Mouse (Mus musculus) embryonic facial prominence, embryonic 11.5 days (tissue): ENCODE data around the gene Rnpepl1. TPM values are rescaled to one million over a fixed set of nuclear protein-coding genes. Genes with fewer than 3 reads are reported as not detected.

Experiments used
- ATAC-seq: fragments of 200-750 bp; cut with Nextera tagmentation; replicated peaks from 2 replicates; pipeline ENCODE4 v1.8.0; 2017; ENCODE audit warnings: low read depth; ENCODE audit not compliant: insufficient number of reproducible peaks, low FRiP score, low TSS enrichment
- DNase-seq: peaks from one replicate; pipeline ENCODE4 v3.0.0-alpha.2; 2015; ENCODE audit warnings: low spot score
- H3K27ac ChIP-seq: fragments of 300-500 bp; sonication (generic); replicated peaks from 2 replicates; pipeline ENCODE4 v1.5.1; 2014; ENCODE audit warnings: mild to moderate bottlenecking, low read depth, low read length, control low read depth
- H3K27me3 ChIP-seq: fragments of 300-500 bp; sonication (generic); 2 replicates; pipeline ENCODE4 v1.6.1; 2014; ENCODE audit warnings: mild to moderate bottlenecking, low read length, moderate library complexity, mixed read lengths; ENCODE audit not compliant: control insufficient read depth, insufficient read depth
- H3K36me3 ChIP-seq: fragments of 300-500 bp; sonication (generic); replicated peaks from 2 replicates; pipeline ENCODE4 v1.6.1; 2014; ENCODE audit warnings: low read depth, mild to moderate bottlenecking, low read length, moderate library complexity, mixed read lengths; ENCODE audit not compliant: control insufficient read depth, insufficient read depth
- H3K4me1 ChIP-seq: fragments of 300-500 bp; sonication (generic); 2 replicates; pipeline ENCODE4 v1.6.1; 2014; ENCODE audit warnings: low read length, mixed read lengths; ENCODE audit not compliant: control insufficient read depth, insufficient read depth
- H3K4me2 ChIP-seq: fragments of 300-500 bp; sonication (generic); 2 replicates; pipeline ENCODE4 v1.6.1; 2014; ENCODE audit warnings: low read depth, mild to moderate bottlenecking, control low read depth, low read length, moderate library complexity
- H3K4me3 ChIP-seq: fragments of 300-500 bp; sonication (generic); 2 replicates; pipeline ENCODE4 v1.5.1; 2014; ENCODE audit warnings: low read depth, low read length, control low read depth
- H3K9ac ChIP-seq: fragments of 300-500 bp; sonication (generic); replicated peaks from 2 replicates; pipeline ENCODE4 v1.6.1; 2014; ENCODE audit warnings: mild to moderate bottlenecking, control low read depth, low read length
- H3K9me3 ChIP-seq: fragments of 300-500 bp; sonication (generic); replicated peaks from 2 replicates; pipeline ENCODE4 v1.6.1; 2016; ENCODE audit warnings: mild to moderate bottlenecking, low read length, inconsistent platforms, mixed read lengths; ENCODE audit not compliant: control insufficient read depth
- WGBS: fragments of 180-500 bp; shearing (Covaris S2); extraction: QIAGEN DNeasy Blood & Tissue Kit; methylation state at CpG from one replicate; pipeline ENCODE4 v1.1.7; 2014; 5-methylcytosine and 5-hydroxymethylcytosine counted together
- polyA plus RNA-seq: library from polyadenylated mRNA; unstranded; fragments of >200 nt; fragmentation: Nextera tagmentation; extraction: Ambion mirVana; gene quantifications from 2 replicates; pipeline ENCODE4 v1.2.1, GENCODE M21; 2014

Gene Rnpepl1
- polyA plus RNA-seq, 1 experiment from 2014 or later: 13.3 TPM

GRCm38 (mm10) chr1:92909068-92909467, 1.5 kb upstream of the Rnpepl1 start:
- DNase-seq (peak; percentile 66), ATAC-seq (no peak)
- Histone ChIP-seq H3K9ac (no peak overlapping the region), H3K36me3 (no peaks in the 10 kb centered on the region), H3K4me2 (no peak overlapping the region), H3K4me3 (no peak overlapping the region), H3K27ac (no peak overlapping the region), H3K9me3 (no peaks in the 10 kb centered on the region), H3K4me1 (peaks cover 8% of the 10 kb centered on the region), H3K27me3 (peaks cover 3% of the 10 kb centered on the region; the same call in 1 of the 2 replicates)
- 75% methylated on average over 4 of the region's 4 CpGs for WGBS

GRCm38 (mm10) chr1:92910925-92911720, 540 bp downstream of the Rnpepl1 start:
- H3K4me3 ChIP-seq: peak overlapping the region; percentile 80
- H3K4me2 ChIP-seq: peak overlapping the region; percentile 95
- H3K9ac ChIP-seq: peak overlapping the region; percentile 89
- peaks cover 3% of the 10 kb centered on the region; the same call in 1 of the 2 replicates for H3K27me3 ChIP-seq
- WGBS: 2% methylated on average over 44 of the region's 85 CpGs
- peaks cover 8% of the 10 kb centered on the region for H3K4me1 ChIP-seq
- ATAC-seq (peak; percentile 31), DNase-seq (peak; percentile 59)
- no peaks in the 10 kb centered on the region for H3K9me3 ChIP-seq
- peaks cover 4% of the 10 kb centered on the region for H3K36me3 ChIP-seq
- peak overlapping the region; percentile 79 for H3K27ac ChIP-seq

GRCm38 (mm10) chr1:92911721-92912138, 1.1 kb downstream of the Rnpepl1 start:
- 52% methylated on average over 8 of the region's 8 CpGs for WGBS
- Histone ChIP-seq H3K4me3 (peak overlapping the region; percentile 80), H3K36me3 (peaks cover 4% of the 10 kb centered on the region), H3K9ac (peak overlapping the region; percentile 89), H3K4me1 (peaks cover 8% of the 10 kb centered on the region), H3K4me2 (peak overlapping the region; percentile 95), H3K9me3 (no peaks in the 10 kb centered on the region), H3K27me3 (peaks cover 3% of the 10 kb centered on the region; the same call in 1 of the 2 replicates), H3K27ac (no peak overlapping the region)
- DNase-seq (no peak), ATAC-seq (no peak)

- peaks cover 3% of the 10 kb centered on the region; the same call in 1 of the 2 replicates for H3K27me3 ChIP-seq
- H3K36me3 ChIP-seq: peaks cover 4% of the 10 kb centered on the region
- no peak overlapping the region for H3K9ac ChIP-seq
- peak overlapping the region; percentile 95 for H3K4me2 ChIP-seq
- no peak overlapping the region for H3K27ac ChIP-seq
- H3K4me1 ChIP-seq: peaks cover 8% of the 10 kb centered on the region
- H3K9me3 ChIP-seq: no peaks in the 10 kb centered on the region
- no peak overlapping the region for H3K4me3 ChIP-seq
- DNase-seq (no peak), ATAC-seq (no peak)
- WGBS: 53% methylated on average over 1 of the region's 1 CpGs
Observed at GRCm38 (mm10) chr1:92912286-92912685, 1.7 kb downstream of the Rnpepl1 start.

GRCm38 (mm10) chr1:92914239-92914638, 3.7 kb downstream of the Rnpepl1 start:
- no peak for ATAC-seq
- no peak overlapping the region for H3K27ac ChIP-seq
- peaks cover 3% of the 10 kb centered on the region; the same call in 1 of the 2 replicates for H3K27me3 ChIP-seq
- no peak overlapping the region for H3K9ac ChIP-seq
- DNase-seq: no peak
- H3K9me3 ChIP-seq: no peaks in the 10 kb centered on the region
- 64% methylated on average over 4 of the region's 4 CpGs for WGBS
- H3K4me3 ChIP-seq: no peak overlapping the region
- peaks cover 6% of the 10 kb centered on the region for H3K36me3 ChIP-seq
- no peak overlapping the region for H3K4me2 ChIP-seq
- H3K4me1 ChIP-seq: peaks cover 8% of the 10 kb centered on the region

- Histone ChIP-seq H3K4me3 (no peak overlapping the region), H3K4me2 (no peak overlapping the region), H3K27me3 (no peaks in the 10 kb centered on the region), H3K9me3 (no peaks in the 10 kb centered on the region), H3K4me1 (peaks cover 5% of the 10 kb centered on the region), H3K36me3 (peaks cover 9% of the 10 kb centered on the region), H3K27ac (no peak overlapping the region), H3K9ac (no peak overlapping the region)
- WGBS: 95% methylated on average over 11 of the region's 11 CpGs
- ATAC-seq: no peak
- no peak for DNase-seq
Observed at GRCm38 (mm10) chr1:92914993-92915392, 4.4 kb downstream of the Rnpepl1 start.

- peaks cover 9% of the 10 kb centered on the region for H3K36me3 ChIP-seq
- DNase-seq: no peak
- peaks cover 1% of the 10 kb centered on the region; the same call in 1 of the 2 replicates for H3K4me1 ChIP-seq
Observed at GRCm38 (mm10) chr1:92916725-92917124, 6.1 kb downstream of the Rnpepl1 start.

GRCm38 (mm10) chr1:92919151-92919550, 8.6 kb downstream of the Rnpepl1 start:
- Histone ChIP-seq H3K9ac (no peak overlapping the region), H3K36me3 (peaks cover 9% of the 10 kb centered on the region), H3K27me3 (no peaks in the 10 kb centered on the region), H3K4me1 (no peaks in the 10 kb centered on the region), H3K9me3 (no peaks in the 10 kb centered on the region), H3K4me3 (no peak overlapping the region), H3K27ac (no peak overlapping the region), H3K4me2 (no peak overlapping the region)
- ATAC-seq: no peak
- 96% methylated on average over 11 of the region's 11 CpGs for WGBS
- no peak for DNase-seq

More at GRCm38 (mm10) chr1:92916725-92917124, 6.1 kb downstream of the Rnpepl1 start:
- Histone ChIP-seq H3K4me3 (no peak overlapping the region), H3K4me2 (no peak overlapping the region), H3K27ac (no peak overlapping the region), H3K9me3 (no peaks in the 10 kb centered on the region), H3K27me3 (no peaks in the 10 kb centered on the region), H3K9ac (no peak overlapping the region)
- no peak for ATAC-seq
- WGBS: 93% methylated on average over 9 of the region's 9 CpGs
